Mouse (Mus musculus) neural tube, embryonic 11.5 days (tissue): ENCODE data around the gene Dhx29. TPM values are rescaled to one million over a fixed set of nuclear protein-coding genes. Genes with fewer than 3 reads are reported as not detected.

Source experiments
- ATAC-seq: fragments of 200-750 bp; cut with Nextera tagmentation; 2 replicates; pipeline ENCODE4 v1.8.0; 2017; ENCODE audit warnings: moderate number of reproducible peaks, mild to moderate bottlenecking, moderate TSS enrichment, moderate library complexity; ENCODE audit not compliant: insufficient read depth, low FRiP score, low TSS enrichment
- DNase-seq: peaks from one replicate; pipeline ENCODE4 v3.0.0-alpha.2; 2015; ENCODE audit warnings: low spot score
- H3K27ac ChIP-seq: fragments of 300-500 bp; sonication (generic); 2 replicates; pipeline ENCODE4 v1.5.1; 2014; ENCODE audit warnings: low read depth, mild to moderate bottlenecking, low read length
- H3K27me3 ChIP-seq: fragments of 300-500 bp; sonication (generic); 2 replicates; pipeline ENCODE4 v1.6.1; 2014; ENCODE audit warnings: mild to moderate bottlenecking, low read length, mixed read lengths; ENCODE audit not compliant: control insufficient read depth, insufficient read depth
- H3K36me3 ChIP-seq: fragments of 300-500 bp; sonication (generic); 2 replicates; pipeline ENCODE4 v1.6.1; 2014; ENCODE audit warnings: mild to moderate bottlenecking, low read length, moderate library complexity, mixed read lengths; ENCODE audit not compliant: control insufficient read depth, insufficient read depth
- H3K4me1 ChIP-seq: fragments of 300-500 bp; sonication (generic); 2 replicates; pipeline ENCODE4 v1.6.1; 2014; ENCODE audit warnings: low read length, mixed read lengths; ENCODE audit not compliant: control insufficient read depth, insufficient read depth
- H3K4me2 ChIP-seq: fragments of 300-500 bp; sonication (generic); 2 replicates; pipeline ENCODE4 v1.6.1; 2014; ENCODE audit warnings: low read depth, mild to moderate bottlenecking, moderate library complexity
- H3K4me3 ChIP-seq: fragments of 300-500 bp; sonication (generic); 2 replicates; pipeline ENCODE4 v1.5.1; 2014; ENCODE audit warnings: low read depth, low read length
- H3K9ac ChIP-seq: fragments of 300-500 bp; sonication (generic); 2 replicates; pipeline ENCODE4 v1.6.1; 2014; ENCODE audit warnings: mild to moderate bottlenecking, low read length
- H3K9me3 ChIP-seq: fragments of 300-500 bp; sonication (generic); 2 replicates; pipeline ENCODE4 v1.6.1; 2016; ENCODE audit warnings: low read length; ENCODE audit not compliant: control insufficient read depth
- WGBS: fragments of 180-500 bp; shearing (Covaris S2); extraction: QIAGEN DNeasy Blood & Tissue Kit; methylation state at CpG from one replicate; pipeline ENCODE4 v1.1.7; 2014; 5-methylcytosine and 5-hydroxymethylcytosine counted together
- polyA plus RNA-seq: library from polyadenylated mRNA; unstranded; fragments of >200 nt; fragmentation: Nextera tagmentation; extraction: Ambion mirVana; gene quantifications from 2 replicates; pipeline ENCODE4 v1.2.1, GENCODE M21; 2014

The Dhx29 gene
- polyA plus RNA-seq, 1 experiment from 2014 or later = 32.7 TPM

DNA sequence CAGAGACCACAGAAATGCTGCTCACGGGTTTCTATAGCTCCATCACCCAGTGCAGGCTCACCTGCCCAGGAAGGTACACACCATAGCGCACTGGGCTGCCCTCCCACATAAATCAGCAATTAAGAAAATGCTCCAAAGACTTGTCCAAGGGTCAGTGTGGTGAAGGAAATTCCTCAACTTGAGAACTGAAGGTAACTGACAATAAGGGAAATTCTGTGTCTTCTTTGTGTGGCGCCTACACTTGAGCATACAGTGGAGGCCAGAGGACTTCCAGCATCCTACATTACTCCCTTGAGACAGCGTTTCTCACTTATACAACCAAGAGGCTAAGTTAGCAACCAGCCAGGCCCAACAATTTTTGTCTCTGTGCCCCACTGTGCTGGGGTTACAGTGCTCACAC is 1.3 kb upstream of the Dhx29 start:
- H3K27me3 ChIP-seq = no peaks in the 10 kb centered on the region
- no peak overlapping the region for H3K27ac ChIP-seq
- no peaks in the 10 kb centered on the region for H3K36me3 ChIP-seq
- H3K9me3 ChIP-seq = no peaks in the 10 kb centered on the region
- 0 out of 2 replicates have a peak overlapping the region, but pooled peaks have one; percentile 9 for H3K9ac ChIP-seq
- WGBS = 78% methylated on average over 4 of the region's 4 CpGs
- ATAC-seq = no peak
- DNase-seq = no peak
- H3K4me1 ChIP-seq = peaks cover 9% of the 10 kb centered on the region
- H3K4me2 ChIP-seq = peak overlapping the region; percentile 53
- peak overlapping the region; percentile 76 for H3K4me3 ChIP-seq

DNA sequence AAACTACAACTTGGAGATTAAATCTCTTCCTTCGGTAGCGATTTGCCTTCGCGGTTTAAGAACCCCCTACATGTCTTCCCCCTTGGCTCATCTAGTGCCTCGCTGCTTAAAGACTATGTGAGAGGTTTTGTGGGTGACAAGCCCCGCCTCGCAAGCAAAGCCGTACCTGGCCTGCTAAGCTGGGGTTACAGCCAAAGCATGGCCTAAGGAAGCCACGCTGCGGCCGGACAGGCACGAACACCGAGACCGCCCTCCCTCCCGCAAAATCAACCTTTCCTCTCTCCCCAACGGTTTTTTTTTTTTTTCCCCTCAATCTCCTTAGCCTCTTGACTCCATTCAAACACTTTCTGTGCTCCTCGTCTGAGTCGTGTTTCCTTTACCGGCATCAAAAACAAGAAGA is 458 bp upstream of the Dhx29 start:
- Histone ChIP-seq H3K9me3 (no peaks in the 10 kb centered on the region), H3K4me2 (peak overlapping the region; percentile 53), H3K27ac (peak overlapping the region; percentile 51), H3K4me1 (peaks cover 9% of the 10 kb centered on the region), H3K36me3 (no peaks in the 10 kb centered on the region), H3K4me3 (peak overlapping the region; percentile 76), H3K27me3 (no peaks in the 10 kb centered on the region), H3K9ac (peak overlapping the region; percentile 60)
- no peak for ATAC-seq
- WGBS = under 1% methylated on average over 19 of the region's 19 CpGs
- no peak for DNase-seq

DNA sequence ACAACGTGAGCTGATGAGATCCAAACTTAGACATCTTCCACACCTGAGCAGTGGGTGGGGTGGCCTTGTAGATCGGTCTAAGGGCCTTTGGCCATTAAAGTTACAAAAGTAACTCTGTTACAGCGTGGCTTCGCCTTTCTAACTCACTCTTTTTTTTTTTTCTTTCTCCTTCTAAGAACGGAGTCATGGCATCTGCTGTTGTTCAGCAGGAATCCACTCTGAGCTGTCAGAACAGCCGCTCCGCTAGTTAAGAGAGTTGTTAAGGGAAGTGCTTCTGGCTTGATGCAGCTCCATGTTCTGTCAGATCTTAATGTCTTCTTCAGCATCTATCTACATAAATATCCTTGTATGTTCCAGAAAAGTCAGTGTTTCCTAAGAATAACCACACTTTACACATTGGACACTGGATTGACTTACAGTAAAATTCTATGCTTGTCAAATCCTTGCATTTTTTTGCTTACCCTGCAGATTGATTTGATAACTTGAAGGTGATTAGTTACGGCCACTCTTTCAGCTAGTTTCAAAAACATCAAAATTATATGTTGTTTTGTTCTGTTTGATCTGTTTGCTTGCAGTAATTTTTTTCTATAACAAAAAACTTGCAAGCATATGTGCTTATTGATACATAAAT is 899 bp downstream of the Dhx29 start:
- ATAC-seq (no peak), DNase-seq (no peak)

DNA sequence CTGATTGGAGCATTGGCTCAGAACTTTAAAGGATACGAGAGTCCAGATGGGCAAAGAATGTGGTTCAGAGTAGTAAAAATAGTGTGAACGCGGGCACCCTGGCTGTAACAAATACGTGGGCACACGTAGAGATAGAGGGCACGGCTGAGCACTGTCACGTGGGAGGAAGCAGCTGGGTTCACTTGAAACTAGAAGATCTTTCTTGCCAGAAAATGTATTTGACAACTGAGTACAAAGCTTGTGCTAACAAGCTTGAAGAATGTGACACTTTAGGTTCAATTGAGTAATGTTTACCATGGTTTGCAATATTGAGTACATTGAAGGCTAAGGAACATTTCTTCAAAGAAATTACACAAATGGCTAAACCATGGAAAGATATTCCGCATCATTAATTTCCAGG is 10.9 kb downstream of the Dhx29 start:
- no peaks in the 10 kb centered on the region for H3K4me1 ChIP-seq
- H3K9me3 ChIP-seq = no peaks in the 10 kb centered on the region
- H3K36me3 ChIP-seq = peaks cover 5% of the 10 kb centered on the region; the same call in 1 of the 2 replicates
- 93% methylated on average over 8 of the region's 8 CpGs for WGBS
- DNase-seq = no peak
- no peak overlapping the region for H3K9ac ChIP-seq
- ATAC-seq = no peak
- no peak overlapping the region for H3K4me3 ChIP-seq
- H3K4me2 ChIP-seq = no peak overlapping the region
- H3K27me3 ChIP-seq = no peaks in the 10 kb centered on the region
- no peak overlapping the region for H3K27ac ChIP-seq

More for the DNA sequence above, 899 bp downstream of the Dhx29 start:
- H3K9me3 ChIP-seq = no peaks in the 10 kb centered on the region
- peak overlapping the region; percentile 74 for H3K9ac ChIP-seq
- H3K27me3 ChIP-seq = no peaks in the 10 kb centered on the region
- WGBS = 8% methylated on average over 8 of the region's 8 CpGs
- H3K4me3 ChIP-seq = peak overlapping the region; percentile 76
- peaks cover 9% of the 10 kb centered on the region for H3K4me1 ChIP-seq
- H3K4me2 ChIP-seq = peak overlapping the region; percentile 53
- H3K27ac ChIP-seq = peak overlapping the region; percentile 51
- H3K36me3 ChIP-seq = peaks cover 2% of the 10 kb centered on the region; the same call in 1 of the 2 replicates

DNA sequence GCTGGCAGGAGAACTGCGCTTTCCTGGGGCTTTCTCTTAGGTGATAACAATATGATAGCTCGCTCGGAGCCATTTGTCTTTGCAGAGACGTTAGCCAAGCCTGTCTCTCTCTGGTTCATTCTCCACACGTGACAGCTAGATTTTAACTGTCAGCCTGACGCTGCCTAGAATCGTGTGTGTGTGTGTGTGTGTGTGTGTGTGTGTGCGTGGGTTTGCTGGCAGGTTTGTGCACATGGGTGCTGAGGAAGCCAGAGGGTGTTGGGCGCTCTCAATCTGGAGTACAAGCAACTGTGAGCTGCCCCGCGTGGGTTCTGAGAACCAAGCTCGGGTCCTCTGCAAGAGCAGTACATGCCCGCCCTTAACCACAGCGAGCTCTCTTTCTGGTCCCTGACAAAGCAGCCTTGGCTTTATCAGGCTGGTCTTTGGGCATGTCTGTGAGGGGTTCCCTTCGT is 14.7 kb downstream of the Dhx29 start:
- H3K4me2 ChIP-seq = no peak overlapping the region
- H3K4me3 ChIP-seq = no peak overlapping the region
- DNase-seq = no peak
- ATAC-seq = no peak
- no peaks in the 10 kb centered on the region for H3K27me3 ChIP-seq
- peaks cover 9% of the 10 kb centered on the region for H3K36me3 ChIP-seq
- no peaks in the 10 kb centered on the region for H3K9me3 ChIP-seq
- H3K27ac ChIP-seq = no peak overlapping the region
- no peak overlapping the region for H3K9ac ChIP-seq
- no peaks in the 10 kb centered on the region for H3K4me1 ChIP-seq
- 58% methylated on average over 15 of the region's 15 CpGs for WGBS

DNA sequence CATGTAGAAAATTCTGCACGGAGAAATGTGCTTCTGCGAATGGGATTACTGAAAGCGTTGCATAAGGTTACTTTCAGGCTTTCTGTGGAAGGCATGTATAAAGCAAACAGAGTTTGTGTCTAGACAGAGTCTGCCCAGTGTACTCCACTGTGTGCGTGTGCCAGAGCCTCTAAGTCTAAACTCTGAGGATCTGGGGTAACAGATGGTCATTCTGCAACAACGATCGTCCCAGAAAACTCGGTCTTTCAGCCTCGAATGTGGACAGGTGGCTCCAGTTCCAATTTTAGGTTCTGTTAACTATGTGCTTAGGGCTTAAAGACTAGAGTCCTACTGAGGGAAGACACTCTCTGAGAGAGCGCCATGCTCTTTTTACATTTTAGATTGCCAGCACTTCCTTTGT is 18.1 kb downstream of the Dhx29 start:
- H3K36me3 ChIP-seq = peaks cover 14% of the 10 kb centered on the region
- no peak overlapping the region for H3K27ac ChIP-seq
- no peak overlapping the region for H3K4me2 ChIP-seq
- no peak overlapping the region for H3K9ac ChIP-seq
- no peak overlapping the region for H3K4me3 ChIP-seq
- DNase-seq = no peak
- ATAC-seq = no peak
- no peaks in the 10 kb centered on the region for H3K4me1 ChIP-seq
- no peaks in the 10 kb centered on the region for H3K27me3 ChIP-seq
- WGBS = 96% methylated on average over 9 of the region's 9 CpGs
- H3K9me3 ChIP-seq = no peaks in the 10 kb centered on the region

DNA sequence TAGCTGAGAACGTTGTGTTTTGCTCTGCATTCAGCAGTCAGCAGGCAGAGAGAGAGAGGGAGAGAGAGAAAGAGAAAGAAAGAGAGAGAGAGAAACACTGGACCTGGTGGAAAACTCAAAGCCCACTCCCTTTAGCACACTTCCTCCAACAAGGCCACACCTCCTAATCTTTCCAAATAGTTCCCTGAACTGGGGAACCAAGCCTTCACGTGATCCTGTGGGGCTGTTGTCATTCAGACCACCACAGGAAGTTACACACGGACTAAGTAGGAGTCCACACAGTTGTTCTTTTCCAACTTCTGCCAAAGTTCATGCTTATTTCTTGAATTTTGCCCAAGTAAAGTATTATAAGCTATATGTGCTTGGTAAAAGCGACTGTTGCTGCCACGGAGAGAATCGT is 18.6 kb downstream of the Dhx29 start:
- Histone ChIP-seq H3K36me3 (peaks cover 14% of the 10 kb centered on the region), H3K9me3 (no peaks in the 10 kb centered on the region), H3K27ac (no peak overlapping the region), H3K9ac (no peak overlapping the region), H3K27me3 (no peaks in the 10 kb centered on the region), H3K4me2 (no peak overlapping the region), H3K4me3 (no peak overlapping the region), H3K4me1 (no peaks in the 10 kb centered on the region)
- WGBS = 88% methylated on average over 6 of the region's 6 CpGs
- ATAC-seq = no peak
- DNase-seq = no peak

DNA sequence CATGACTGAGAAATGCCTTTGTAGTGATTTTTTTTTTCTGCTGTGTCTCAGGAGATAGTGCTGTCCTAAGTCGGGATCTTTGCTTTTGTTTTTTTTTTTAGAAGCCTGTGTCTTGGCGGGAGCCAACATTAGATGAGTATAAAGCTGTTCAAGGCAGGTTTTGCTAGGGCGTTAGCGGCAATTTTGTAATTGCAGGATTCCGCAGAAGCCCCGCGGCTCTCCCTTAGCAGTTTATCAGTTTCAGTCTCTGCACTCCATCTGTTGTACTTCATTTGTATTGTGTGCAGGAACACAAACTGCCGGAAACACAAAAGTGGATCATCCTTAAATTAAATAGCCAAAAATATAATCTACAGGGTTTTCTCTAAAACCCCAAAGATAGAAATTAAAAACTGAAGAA is 26.8 kb downstream of the Dhx29 start:
- Histone ChIP-seq H3K4me1 (no peaks in the 10 kb centered on the region), H3K4me2 (no peak overlapping the region), H3K27ac (no peak overlapping the region), H3K9me3 (no peaks in the 10 kb centered on the region), H3K9ac (no peak overlapping the region), H3K36me3 (peaks cover 13% of the 10 kb centered on the region), H3K4me3 (no peak overlapping the region), H3K27me3 (no peaks in the 10 kb centered on the region)
- DNase-seq = no peak
- no peak for ATAC-seq
- 91% methylated on average over 8 of the region's 8 CpGs for WGBS

DNA sequence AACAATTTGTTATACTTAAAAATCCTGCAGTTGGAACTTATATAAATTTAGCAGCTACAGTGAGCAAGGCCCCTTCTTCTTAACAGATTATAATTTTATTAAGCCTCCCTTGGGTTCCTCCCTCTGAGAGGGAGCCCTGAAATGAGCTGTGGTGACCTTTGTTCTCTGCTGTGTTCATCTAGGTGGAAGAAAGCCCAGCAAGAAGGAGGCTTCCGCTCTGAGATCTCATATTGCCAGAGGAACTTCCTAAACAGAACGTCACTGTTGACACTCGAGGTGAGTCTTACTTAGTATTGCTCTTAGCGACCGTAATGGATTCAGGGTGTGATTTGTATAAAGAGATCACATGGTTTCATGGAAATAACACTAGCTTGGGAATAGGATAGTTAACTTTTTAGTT is 35.8 kb downstream of the Dhx29 start:
- H3K27ac ChIP-seq = no peak overlapping the region
- H3K9ac ChIP-seq = no peak overlapping the region
- peaks cover 9% of the 10 kb centered on the region for H3K36me3 ChIP-seq
- H3K4me2 ChIP-seq = no peak overlapping the region
- no peak for DNase-seq
- no peak for ATAC-seq
- WGBS = 84% methylated on average over 5 of the region's 5 CpGs
- H3K4me3 ChIP-seq = no peak overlapping the region
- H3K9me3 ChIP-seq = no peaks in the 10 kb centered on the region
- no peaks in the 10 kb centered on the region for H3K27me3 ChIP-seq
- no peaks in the 10 kb centered on the region for H3K4me1 ChIP-seq
